Mouse (Mus musculus) heart, embryonic 14.5 days (tissue): ENCODE results near the gene Opa1. TPM values are rescaled to one million over a fixed set of nuclear protein-coding genes. Genes with fewer than 3 reads are reported as not detected.

Experiments used
- ATAC-seq: fragments of 200-750 bp; cut with Nextera tagmentation; 2 replicates; pipeline ENCODE4 v1.8.0; 2017; ENCODE audit warnings: low read depth, moderate TSS enrichment; ENCODE audit not compliant: insufficient number of reproducible peaks, insufficient read depth, low FRiP score
- H3K27ac ChIP-seq, 2 experiments: fragments of 200-500 bp in 1 of 2; fragments of 300-500 bp in 1 of 2; sonication (generic) in 1 of 2; replicated peaks in 1 of 2; 2 replicates each; pipeline ENCODE4 v1.5.1; 2012 to 2014; ENCODE audit warnings: low read depth in 2 of 2, low read length in 2 of 2, control low read depth in 1 of 2, mild to moderate bottlenecking in 1 of 2, mixed read lengths in 1 of 2; ENCODE audit not compliant: control insufficient read depth in 1 of 2, insufficient read depth in 1 of 2
- H3K27me3 ChIP-seq: fragments of 300-500 bp; sonication (generic); 2 replicates; pipeline ENCODE4 v1.6.1; 2014; ENCODE audit warnings: mild to moderate bottlenecking, low read length, control low read depth; ENCODE audit not compliant: control insufficient read depth, insufficient read depth
- H3K36me3 ChIP-seq: fragments of 300-500 bp; sonication (generic); 2 replicates; pipeline ENCODE4 v1.6.1; 2014; ENCODE audit warnings: mild to moderate bottlenecking, control low read depth, low read length, mixed read lengths; ENCODE audit not compliant: control insufficient read depth, insufficient read depth
- H3K4me1 ChIP-seq, 2 experiments: fragments of 200-500 bp in 1 of 2; fragments of 300-500 bp in 1 of 2; sonication (generic) in 1 of 2; 2 replicates each; pipeline ENCODE4 v1.6.1; 2012 to 2014; ENCODE audit warnings: low read length in 2 of 2, control low read depth in 1 of 2, mixed read lengths in 1 of 2; ENCODE audit not compliant: control insufficient read depth in 2 of 2, insufficient read depth in 2 of 2
- H3K4me2 ChIP-seq: fragments of 300-500 bp; sonication (generic); 2 replicates; pipeline ENCODE4 v1.6.1; 2014; ENCODE audit warnings: mild to moderate bottlenecking, low read length
- H3K4me3 ChIP-seq, 2 experiments: fragments of 200-500 bp in 1 of 2; fragments of 300-500 bp in 1 of 2; sonication (generic) in 1 of 2; 2 replicates each; pipeline ENCODE4 v1.5.1; 2012 to 2014; ENCODE audit warnings: low read length in 2 of 2, mild to moderate bottlenecking in 2 of 2, control low read depth in 1 of 2, low read depth in 1 of 2, moderate library complexity in 1 of 2; ENCODE audit not compliant: control insufficient read depth in 1 of 2, insufficient read depth in 1 of 2
- H3K9ac ChIP-seq: fragments of 300-500 bp; sonication (generic); 2 replicates; pipeline ENCODE4 v1.6.1; 2014; ENCODE audit warnings: mild to moderate bottlenecking, low read length
- H3K9me3 ChIP-seq: fragments of 300-500 bp; sonication (generic); 2 replicates; pipeline ENCODE4 v1.6.1; 2016; ENCODE audit warnings: low read length, control low read depth; ENCODE audit not compliant: control insufficient read depth
- WGBS: fragments of 180-500 bp; shearing (Covaris S2); extraction: QIAGEN DNeasy Blood & Tissue Kit; methylation state at CpG from one replicate; pipeline ENCODE4 v1.1.7; 2014; 5-methylcytosine and 5-hydroxymethylcytosine counted together
- polyA plus RNA-seq: library from polyadenylated mRNA; unstranded; fragments of >200 nt; fragmentation: Nextera tagmentation; extraction: Ambion mirVana; gene quantifications from 2 replicates; pipeline ENCODE4 v1.2.1, GENCODE M21; 2014

Opa1 gene
- 48.1 and 48.9 TPM in 2 replicates for polyA plus RNA-seq

- ATAC-seq = peak; percentile 98
- WGBS = under 1% methylated on average over 39 of the region's 39 CpGs
- H3K36me3 ChIP-seq = no peaks in the 10 kb centered on the region
- H3K27ac ChIP-seq = peak within 1 kb of the TSS in 1 of 2 experiments; percentile 69; a peak in 3 of 4 replicates
- peak within 1 kb of the TSS; percentile 94 for H3K4me2 ChIP-seq
- peaks cover 2 to 8% of the 10 kb centered on the region in 2 experiments for H3K4me1 ChIP-seq
- peak within 1 kb of the TSS; percentile 96 for H3K9ac ChIP-seq
- no peaks in the 10 kb centered on the region for H3K27me3 ChIP-seq
- H3K9me3 ChIP-seq = no peaks in the 10 kb centered on the region
- peak within 1 kb of the TSS; percentile 91 to 94 for H3K4me3 ChIP-seq
Observed at GRCm38 (mm10) chr16:29579167-29579786, at the start of gene Opa1. Gene Opa1 (plus strand): TSS chr16:29579334.

- no peak overlapping the region for H3K9ac ChIP-seq
- WGBS = 61% methylated on average over 6 of the region's 6 CpGs
- no peaks in the 10 kb centered on the region; a peak in 1 of 4 replicates for H3K4me1 ChIP-seq
- no peak overlapping the region for H3K4me3 ChIP-seq
- H3K27me3 ChIP-seq = no peaks in the 10 kb centered on the region
- H3K4me2 ChIP-seq = no peak overlapping the region
- no peaks in the 10 kb centered on the region for H3K9me3 ChIP-seq
- no peak for ATAC-seq
- no peaks in the 10 kb centered on the region for H3K36me3 ChIP-seq
- H3K27ac ChIP-seq = no peak overlapping the region
Observed at GRCm38 (mm10) chr16:29533641-29534040, 45.5 kb upstream of the Opa1 start.

GRCm38 (mm10) chr16:29535866-29536265, 43.3 kb upstream of the Opa1 start:
- no peaks in the 10 kb centered on the region for H3K27me3 ChIP-seq
- H3K4me2 ChIP-seq = no peak overlapping the region
- no peak overlapping the region for H3K4me3 ChIP-seq
- H3K9me3 ChIP-seq = no peaks in the 10 kb centered on the region
- H3K9ac ChIP-seq = no peak overlapping the region
- H3K27ac ChIP-seq = no peak overlapping the region
- no peaks in the 10 kb centered on the region for H3K36me3 ChIP-seq
- no peak for ATAC-seq
- H3K4me1 ChIP-seq = no peaks in the 10 kb centered on the region; a peak in 1 of 4 replicates
- 79% methylated on average over 4 of the region's 4 CpGs for WGBS

GRCm38 (mm10) chr16:29536411-29537204, 42.5 kb upstream of the Opa1 start:
- 66% methylated on average over 15 of the region's 15 CpGs for WGBS
- H3K36me3 ChIP-seq = no peaks in the 10 kb centered on the region
- no peak overlapping the region for H3K27ac ChIP-seq
- no peak overlapping the region for H3K4me3 ChIP-seq
- no peaks in the 10 kb centered on the region for H3K9me3 ChIP-seq
- peaks cover 0 to 2% of the 10 kb centered on the region in 2 experiments; a peak in 1 of 4 replicates for H3K4me1 ChIP-seq
- no peak for ATAC-seq
- no peak overlapping the region for H3K9ac ChIP-seq
- H3K27me3 ChIP-seq = no peaks in the 10 kb centered on the region
- H3K4me2 ChIP-seq = no peak overlapping the region

GRCm38 (mm10) chr16:29539906-29540305, 39.2 kb upstream of the Opa1 start:
- H3K9ac ChIP-seq = no peak overlapping the region
- H3K27me3 ChIP-seq = no peaks in the 10 kb centered on the region
- no peaks in the 10 kb centered on the region for H3K9me3 ChIP-seq
- ATAC-seq = no peak
- H3K4me1 ChIP-seq = peaks cover 0 to 2% of the 10 kb centered on the region in 2 experiments; a peak in 1 of 4 replicates
- no peaks in the 10 kb centered on the region for H3K36me3 ChIP-seq
- no peak overlapping the region for H3K4me3 ChIP-seq
- H3K4me2 ChIP-seq = no peak overlapping the region
- H3K27ac ChIP-seq = no peak overlapping the region

GRCm38 (mm10) chr16:29541261-29541683, 37.9 kb upstream of the Opa1 start:
- Histone ChIP-seq H3K27me3 (no peaks in the 10 kb centered on the region), H3K4me3 (no peak overlapping the region), H3K27ac (no peak overlapping the region), H3K9me3 (no peaks in the 10 kb centered on the region), H3K4me2 (peak overlapping the region; percentile 29), H3K9ac (no peak overlapping the region), H3K36me3 (no peaks in the 10 kb centered on the region), H3K4me1 (peaks cover 0 to 2% of the 10 kb centered on the region in 2 experiments; a peak in 1 of 4 replicates)
- 69% methylated on average over 11 of the region's 11 CpGs for WGBS
- no peak for ATAC-seq

- Histone ChIP-seq H3K4me2 (no peak within 1 kb of the TSS), H3K36me3 (no peaks in the 10 kb centered on the region), H3K4me3 (no peak within 1 kb of the TSS), H3K9ac (no peak within 1 kb of the TSS), H3K4me1 (0 out of 4 replicates have a peak, but pooled peaks cover 0 to 2% of the 10 kb centered on the region in 2 experiments), H3K27ac (no peak within 1 kb of the TSS), H3K27me3 (no peaks in the 10 kb centered on the region), H3K9me3 (no peaks in the 10 kb centered on the region)
- ATAC-seq = no peak
- 76% methylated on average over 11 of the region's 11 CpGs for WGBS
Observed at GRCm38 (mm10) chr16:29544829-29545228, 34.3 kb upstream of the Opa1 start, which contains the start of gene Atp13a4. Gene Atp13a4 (minus strand): TSS chr16:29544864.
